Mouse (Mus musculus) monocyte, adult 2 months (primary cell): ENCODE measurements around the gene Saysd1.
"Not testable (repeated sequence)": the region's sequence is repeated elsewhere in the genome, so short reads cannot be mapped to it uniquely, and the experiment has no call there.

Experiments used
- DNase-seq, 2 experiments: peaks; one replicate each; pipeline ENCODE4 v3.0.0; 2022; ENCODE audit warnings: low spot score in 2 of 2, low read depth in 1 of 2

Gene Saysd1

GRCm38 (mm10) chr14:20047291-20047690 is 91.0 kb downstream of the Saysd1 start:
- no peak for DNase-seq

- DNase-seq = no peak
These were observed 94.3 kb downstream of the Saysd1 start for GRCm38 (mm10) chr14:20044036-20044435.

- DNase-seq = no peak
These were observed 96.5 kb downstream of the Saysd1 start for GRCm38 (mm10) chr14:20041836-20042235.

GRCm38 (mm10) chr14:20040976-20041375 is 97.4 kb downstream of the Saysd1 start:
- DNase-seq = no peak

- no peak for DNase-seq
These were observed 98.5 kb downstream of the Saysd1 start for GRCm38 (mm10) chr14:20039795-20040194.

- no peak for DNase-seq
These were observed 105.6 kb downstream of the Saysd1 start for GRCm38 (mm10) chr14:20032738-20033116.

GRCm38 (mm10) chr14:20032016-20032737 is 106.2 kb downstream of the Saysd1 start:
- DNase-seq = no peak

GRCm38 (mm10) chr14:20029606-20030005 is 108.7 kb downstream of the Saysd1 start:
- DNase-seq = no peak

- DNase-seq = not testable (repeated sequence)
These were observed 110.9 kb downstream of the Saysd1 start for GRCm38 (mm10) chr14:20027475-20027874.
